Comparison of ENCODE assay signal across 28 mouse cellular contexts in the genomic region with DNA sequence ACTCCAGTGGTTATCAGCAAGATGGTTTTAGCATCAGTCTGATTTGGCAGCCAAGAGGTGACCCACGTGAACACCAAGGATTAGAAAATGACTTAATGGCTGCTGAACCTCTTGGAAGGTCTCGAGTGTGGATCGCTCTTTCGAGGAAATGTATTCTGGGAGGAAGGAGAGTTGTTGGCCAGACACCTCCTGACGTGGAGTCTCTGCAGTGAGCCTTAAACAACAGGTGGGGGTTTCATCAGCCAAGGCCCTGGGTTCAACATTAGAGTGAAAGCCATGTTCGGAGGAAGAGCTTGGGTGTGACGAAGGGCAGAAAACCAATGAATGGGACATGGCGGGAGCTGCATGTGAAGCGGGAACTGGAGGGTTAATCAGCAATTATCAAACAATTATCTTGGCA.
"Had no signal": no experiment of that assay in that cellular context is flagged by ENCODE, and none has a peak within 500 bp of the region (broad histone marks: within the 10 kb centered on the region; RNA-seq: fewer than 3 reads in every experiment).

No protein-coding gene starts in this region.

- H3K4me2 ChIP-seq: embryonic facial prominence, embryonic 12.5 days; embryonic facial prominence, embryonic 13.5 days; embryonic facial prominence, embryonic 15.5 days; forebrain, embryonic 12.5 days; forebrain, embryonic 13.5 days; forebrain, embryonic 15.5 days had no signal

- H3K27ac ChIP-seq: embryonic facial prominence, embryonic 10.5 days; embryonic facial prominence, embryonic 12.5 days; embryonic facial prominence, embryonic 13.5 days; embryonic facial prominence, embryonic 15.5 days; forebrain, embryonic 10.5 days; forebrain, embryonic 12.5 days; forebrain, embryonic 13.5 days; forebrain, embryonic 15.5 days; gastrocnemius, adult 2 months; heart, adult 2 months had no signal

- H3K27me3 ChIP-seq: embryonic facial prominence, embryonic 12.5 days; embryonic facial prominence, embryonic 13.5 days; embryonic facial prominence, embryonic 15.5 days; forebrain, embryonic 12.5 days; forebrain, embryonic 13.5 days; forebrain, embryonic 15.5 days had no signal

- ATAC-seq: forebrain, embryonic 13.5 days; forebrain, embryonic 14.5 days; forebrain, embryonic 15.5 days; forebrain, embryonic 16.5 days; forebrain, postnatal 0 days had no signal

- H3K9me3 ChIP-seq: embryonic facial prominence, embryonic 10.5 days; embryonic facial prominence, embryonic 12.5 days; embryonic facial prominence, embryonic 13.5 days; embryonic facial prominence, embryonic 15.5 days; forebrain, embryonic 10.5 days; forebrain, embryonic 12.5 days; forebrain, embryonic 13.5 days; forebrain, embryonic 15.5 days had no signal

- H3K9ac ChIP-seq: embryonic facial prominence, embryonic 12.5 days; embryonic facial prominence, embryonic 13.5 days; embryonic facial prominence, embryonic 15.5 days; forebrain, embryonic 12.5 days; forebrain, embryonic 13.5 days; forebrain, embryonic 15.5 days; forebrain, postnatal 0 days had no signal

- H3K4me3 ChIP-seq: embryonic facial prominence, embryonic 10.5 days; embryonic facial prominence, embryonic 12.5 days; embryonic facial prominence, embryonic 13.5 days; embryonic facial prominence, embryonic 15.5 days; erythroblast, embryonic 14.5 days; forebrain, embryonic 10.5 days; forebrain, embryonic 12.5 days; forebrain, embryonic 13.5 days; forebrain, embryonic 15.5 days; gastrocnemius, adult 2 months; heart, adult 2 months had no signal

- DNase-seq: cerebellum, adult 2 months; cerebellum, adult 8-10 months; cerebellum, adult 9-10 months; cerebellum, adult 9-11 months; cerebellum, postnatal 10 days; cerebellum, postnatal 14 days; cerebellum, postnatal 25 days; cerebellum, postnatal 36 days; embryo, embryonic 11 days; forebrain, postnatal 0 days; gastrocnemius, adult 2 months; gastrocnemius, postnatal 10 days; gastrocnemius, postnatal 14 days; gastrocnemius, postnatal 25 days; gastrocnemius, postnatal 36 days; heart, adult 18-20 months; heart, adult 2 months had no signal
